Mouse (Mus musculus) cortical plate, adult 2 months (tissue): Measurements from ENCODE around the gene Pgrmc1.

Source experiments
- CTCF ChIP-seq: fragments of 200-500 bp; IDR thresholded peaks from 2 replicates; pipeline ENCODE4 v1.5.1; 2011; ENCODE audit warnings: mild to moderate bottlenecking, control low read depth, low read length; ENCODE audit not compliant: insufficient read depth; ENCODE audit errors: extremely low read depth
- POLR2A ChIP-seq: fragments of 200-500 bp; IDR thresholded peaks from 2 replicates; pipeline ENCODE4 v1.6.1; 2011; ENCODE audit warnings: mild to moderate bottlenecking, low read length, control low read depth; ENCODE audit not compliant: insufficient read depth; ENCODE audit errors: extremely low read depth

DNA sequence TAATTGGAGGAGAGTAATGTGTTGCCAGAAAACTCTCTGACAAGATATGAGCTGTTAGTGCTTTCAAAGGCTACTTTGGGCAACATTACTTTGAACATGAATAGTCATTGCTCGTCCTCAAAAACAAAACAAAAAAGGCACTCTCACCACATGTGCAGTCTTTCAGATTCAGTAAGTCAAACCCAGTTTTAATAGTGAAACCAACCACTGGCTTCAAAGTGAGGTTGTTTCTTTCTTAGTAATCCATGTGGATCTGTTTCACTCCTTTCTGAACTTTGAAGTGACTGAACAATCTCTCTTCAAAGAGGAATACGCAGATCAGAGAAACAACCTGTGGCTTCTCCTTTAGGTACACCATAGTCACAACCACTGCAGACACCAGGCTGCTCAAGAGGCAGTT lies 11.1 kb downstream of the Pgrmc1 start:
- TF ChIP-seq POLR2A = no peak
- no peak for TF ChIP-seq CTCF
